Mouse (Mus musculus) lung, postnatal 0 days (tissue): ENCODE measurements around the gene Gm42878.
A peak's percentile ranks its signal among the peaks of the same experiment; 100 is the strongest.

ENCODE experiments used
- CTCF ChIP-seq: IDR thresholded peaks from 2 replicates; pipeline ENCODE4 v1.5.1; 2016; ENCODE audit warnings: antibody characterized with exemption, mild to moderate bottlenecking
- EP300 ChIP-seq: IDR thresholded peaks from 2 replicates; pipeline ENCODE4 v1.6.1; 2016; ENCODE audit warnings: antibody characterized with exemption, mild to moderate bottlenecking, control low read depth

DNA sequence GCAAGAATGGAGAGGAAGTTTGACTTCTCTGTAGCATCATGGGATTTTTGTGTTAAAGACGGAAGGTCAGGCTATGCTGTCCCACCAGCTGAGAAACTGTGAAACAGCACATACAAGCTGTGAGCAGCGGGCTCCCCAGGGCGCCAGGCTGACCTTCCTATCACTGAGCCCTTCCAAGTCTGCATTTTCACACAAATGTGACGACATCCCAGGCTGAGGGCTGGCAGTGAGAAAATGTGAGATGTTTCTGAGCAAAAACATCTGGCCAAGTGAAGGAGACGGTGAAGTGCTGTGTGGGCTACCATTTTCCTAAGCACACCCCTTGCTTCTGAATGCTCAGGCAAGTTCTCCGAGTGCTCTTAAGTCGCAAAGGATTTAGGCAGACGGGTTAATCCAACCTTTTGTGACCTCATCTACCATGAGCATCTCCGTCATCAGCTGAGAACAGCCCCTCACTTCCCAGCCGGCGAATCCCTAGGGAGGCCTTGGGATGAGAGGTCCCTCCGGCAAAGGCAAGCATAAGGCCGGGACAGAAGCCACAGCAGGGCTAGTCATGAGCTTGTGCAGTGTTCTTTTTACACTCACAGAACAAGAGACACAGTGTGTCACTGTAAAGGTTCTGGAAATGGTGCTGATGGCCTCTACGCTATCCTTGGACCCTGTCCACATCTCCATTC, 19.4 kb downstream of the Gm42878 start:
- TF ChIP-seq CTCF (no peak), EP300 (peak; percentile 48; the same call in 1 of the 2 replicates)
